Mouse (Mus musculus) bone marrow macrophage, adult 2 months (primary cell): ENCODE data around the gene Hinfp.

Experiments
- CTCF ChIP-seq: IDR thresholded peaks from 2 replicates; pipeline ENCODE4 v1.5.1; 2012; ENCODE audit warnings: low read depth, mild to moderate bottlenecking, low read length, moderate library complexity
- POLR2A ChIP-seq: IDR thresholded peaks from 2 replicates; pipeline ENCODE4 v1.6.1; 2012; ENCODE audit warnings: mild to moderate bottlenecking, low read depth, low read length, borderline replicate concordance

GRCm38 (mm10) chr9:44352337-44352736 is 46.9 kb upstream of the Hinfp start:
- TF ChIP-seq CTCF, result no peak
- TF ChIP-seq POLR2A, result no peak
